Comparison of ENCODE assay signal across 24 mouse cellular contexts in the genomic region with DNA sequence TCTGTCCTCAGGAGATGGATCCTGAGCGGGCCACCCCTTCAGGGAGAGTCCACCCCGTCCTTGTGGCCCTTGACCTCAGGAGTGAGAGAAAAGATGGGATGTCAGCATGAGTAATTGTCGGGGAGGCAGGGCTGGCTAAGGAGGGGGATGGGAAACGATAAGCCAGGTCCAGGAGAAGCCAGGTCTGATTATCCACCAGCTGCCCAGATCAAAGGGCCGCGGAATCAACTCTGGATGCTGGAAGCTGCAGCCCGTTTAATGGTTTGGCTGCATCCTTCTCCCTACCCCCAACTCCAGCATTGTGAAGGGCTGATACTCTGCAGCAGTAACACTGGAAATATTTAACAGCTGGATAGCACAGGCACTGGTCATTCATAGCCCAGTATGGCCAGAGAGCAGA. TPM values are rescaled to one million over a fixed set of nuclear protein-coding genes. Genes with fewer than 3 reads are reported as not detected.
A peak's percentile ranks its signal among the peaks of the same experiment; 100 is the strongest.
DNase-seq lines count a peak whose midpoint lies in the region; ATAC-seq lines count a peak whose summit lies in the region.
"Had no signal": no experiment of that assay in that cellular context is flagged by ENCODE, and none has a peak within 500 bp of the region (broad histone marks: within the 10 kb centered on the region; RNA-seq: fewer than 3 reads in every experiment).

No protein-coding gene starts in this region.

- H3K36me3 ChIP-seq in forebrain, embryonic 10.5 days (replicated peaks) = no peaks in the 10 kb centered on the region
- no peaks in the 10 kb centered on the region for H3K36me3 ChIP-seq in forebrain, embryonic 16.5 days (ENCODE audit: control insufficient read depth, insufficient read depth)
- H3K36me3 ChIP-seq in liver, embryonic 11.5 days (ENCODE audit: control insufficient read depth, insufficient read depth, low read length) = no peaks in the 10 kb centered on the region
- H3K36me3 ChIP-seq in embryonic facial prominence, embryonic 11.5 days (replicated peaks; ENCODE audit: control insufficient read depth, insufficient read depth, low read depth, low read length) = no peaks in the 10 kb centered on the region
- H3K36me3 ChIP-seq: embryonic facial prominence, embryonic 15.5 days; forebrain, embryonic 15.5 days; G1E; heart, embryonic 15.5 days; hindbrain, embryonic 13.5 days had no signal

- no peak for ATAC-seq in forebrain, embryonic 16.5 days
- no peak for ATAC-seq in liver, embryonic 11.5 days (replicated peaks; ENCODE audit: low FRiP score)
- ATAC-seq in embryonic facial prominence, embryonic 11.5 days (replicated peaks; ENCODE audit: insufficient number of reproducible peaks, low FRiP score, low TSS enrichment, low read depth) = no peak
- ATAC-seq: CD4-positive, CD25-positive, alpha-beta regulatory T cell, adult 4 months; forebrain, embryonic 15.5 days; hindbrain, postnatal 0 days; intestine, postnatal 0 days had no signal

- peaks cover 55% of the 10 kb centered on the region for H3K4me1 ChIP-seq in forebrain, embryonic 10.5 days
- H3K4me1 ChIP-seq in forebrain, embryonic 16.5 days (replicated peaks; ENCODE audit: control insufficient read depth, insufficient read depth, low read length) = peaks cover 25% of the 10 kb centered on the region
- peaks cover 6% of the 10 kb centered on the region; the same call in 1 of the 2 replicates for H3K4me1 ChIP-seq in liver, embryonic 11.5 days (replicated peaks; ENCODE audit: control insufficient read depth, insufficient read depth, low read length)
- no peaks in the 10 kb centered on the region; the same call in none of the 2 replicates for H3K4me1 ChIP-seq in embryonic facial prominence, embryonic 11.5 days (ENCODE audit: control insufficient read depth, insufficient read depth, low read length)

- H3K4me2 ChIP-seq in forebrain, embryonic 16.5 days (ENCODE audit: low read length) = no peak overlapping the region
- no peak overlapping the region for H3K4me2 ChIP-seq in liver, embryonic 11.5 days
- H3K4me2 ChIP-seq in embryonic facial prominence, embryonic 11.5 days (ENCODE audit: low read depth, low read length) = no peak overlapping the region
- H3K4me2 ChIP-seq: embryonic facial prominence, embryonic 15.5 days; forebrain, embryonic 15.5 days; heart, embryonic 15.5 days; hindbrain, embryonic 13.5 days had no signal

- H3K4me3 ChIP-seq in forebrain, embryonic 10.5 days = no peak overlapping the region
- H3K4me3 ChIP-seq in forebrain, embryonic 16.5 days (replicated peaks; ENCODE audit: low read length) = no peak overlapping the region
- H3K4me3 ChIP-seq in liver, embryonic 11.5 days (ENCODE audit: low read depth, low read length) = no peak overlapping the region
- H3K4me3 ChIP-seq in embryonic facial prominence, embryonic 11.5 days (ENCODE audit: low read depth, low read length) = no peak overlapping the region
- H3K4me3 ChIP-seq: embryonic facial prominence, embryonic 15.5 days; erythroblast, embryonic 14.5 days; forebrain, embryonic 15.5 days; heart, embryonic 15.5 days; hindbrain, embryonic 13.5 days had no signal

- no peak overlapping the region for H3K9ac ChIP-seq in forebrain, embryonic 16.5 days (replicated peaks; ENCODE audit: low read depth, low read length)
- no peak overlapping the region for H3K9ac ChIP-seq in liver, embryonic 11.5 days (ENCODE audit: low read depth, low read length)
- no peak overlapping the region for H3K9ac ChIP-seq in embryonic facial prominence, embryonic 11.5 days (replicated peaks; ENCODE audit: low read length)
- H3K9ac ChIP-seq: embryonic facial prominence, embryonic 15.5 days; forebrain, embryonic 15.5 days; heart, embryonic 15.5 days; hindbrain, embryonic 13.5 days had no signal

- DNase-seq in forebrain, embryonic 10.5 days (ENCODE audit: extremely low spot score, low spot score) = peak; percentile 14
- peak; percentile 28 for DNase-seq in liver, embryonic 11.5 days (ENCODE audit: low spot score)
- no peak for DNase-seq in liver
- peak; percentile 57 for DNase-seq in embryo, embryonic 10.5 days (ENCODE audit: low spot score)
- DNase-seq in embryonic facial prominence, embryonic 11.5 days (ENCODE audit: low spot score) = peak; percentile 41
- no peak for DNase-seq in lung, postnatal 10 days
- no peak for DNase-seq in thymus, postnatal 10 days (ENCODE audit: low spot score in 2 of 2)
- DNase-seq: adrenal gland, postnatal 10 days; B cell, adult 2 months; cerebellum, adult 11-12 months; cerebellum, adult 9-10 months; cerebellum, postnatal 36 days; gastrocnemius, postnatal 14 days; heart, postnatal 14 days had no signal

- no peaks in the 10 kb centered on the region for H3K9me3 ChIP-seq in forebrain, embryonic 10.5 days
- H3K9me3 ChIP-seq in forebrain, embryonic 16.5 days (ENCODE audit: control insufficient read depth, low read length) = no peaks in the 10 kb centered on the region
- H3K9me3 ChIP-seq in liver, embryonic 11.5 days (ENCODE audit: control insufficient read depth, low read length) = no peaks in the 10 kb centered on the region
- H3K9me3 ChIP-seq in embryonic facial prominence, embryonic 11.5 days (replicated peaks; ENCODE audit: control insufficient read depth, low read length) = no peaks in the 10 kb centered on the region
- H3K9me3 ChIP-seq: embryonic facial prominence, embryonic 15.5 days; forebrain, embryonic 15.5 days; heart, embryonic 15.5 days; hindbrain, embryonic 13.5 days had no signal

- H3K27me3 ChIP-seq in forebrain, embryonic 10.5 days (ENCODE audit: poor library complexity, severe bottlenecking) = peaks cover 99% of the 10 kb centered on the region
- peaks cover 42% of the 10 kb centered on the region for H3K27me3 ChIP-seq in forebrain, embryonic 16.5 days (replicated peaks; ENCODE audit: control insufficient read depth, insufficient read depth, low read length)
- peaks cover 99% of the 10 kb centered on the region for H3K27me3 ChIP-seq in liver, embryonic 11.5 days (replicated peaks; ENCODE audit: control insufficient read depth, insufficient read depth, low read length)
- peaks cover 29% of the 10 kb centered on the region for H3K27me3 ChIP-seq in embryonic facial prominence, embryonic 11.5 days (ENCODE audit: control insufficient read depth, insufficient read depth, low read length)

- WGBS in forebrain, embryonic 10.5 days = 27% methylated on average over 7 of the region's 7 CpGs
- 29% methylated on average over 7 of the region's 7 CpGs for WGBS in forebrain, embryonic 16.5 days
- WGBS in liver, embryonic 11.5 days = 26% methylated on average over 7 of the region's 7 CpGs
- WGBS in embryonic facial prominence, embryonic 11.5 days = 16% methylated on average over 7 of the region's 7 CpGs

- no peak overlapping the region for H3K27ac ChIP-seq in forebrain, embryonic 10.5 days
- H3K27ac ChIP-seq in forebrain, embryonic 16.5 days (ENCODE audit: low read length) = no peak overlapping the region
- no peak overlapping the region for H3K27ac ChIP-seq in liver, embryonic 11.5 days (ENCODE audit: low read depth, low read length)
- H3K27ac ChIP-seq in embryonic facial prominence, embryonic 11.5 days (replicated peaks; ENCODE audit: low read depth, low read length) = no peak overlapping the region
- H3K27ac ChIP-seq: embryonic facial prominence, embryonic 15.5 days; forebrain, embryonic 15.5 days; heart, embryonic 15.5 days; hindbrain, embryonic 13.5 days; hindbrain, postnatal 0 days had no signal

RNA-seq across cellular contexts. Expression of gene Prrt4, which starts 5.0 kb away (rescaled TPM):
- polyA plus RNA-seq in forebrain, embryonic 10.5 days (2016; fragmentation: Nextera tagmentation; extraction: Ambion mirVana) = 1.3 and 1.8 TPM in 2 replicates
- polyA plus RNA-seq in forebrain, embryonic 16.5 days (2015; fragmentation: Nextera tagmentation; extraction: Ambion mirVana) = 4.6 and 6.1 TPM in 2 replicates
- polyA plus RNA-seq in liver, embryonic 11.5 days (2014; fragmentation: Nextera tagmentation; extraction: Ambion mirVana) = 0.34 and 0.55 TPM in 2 replicates
- polyA plus RNA-seq in embryonic facial prominence, embryonic 11.5 days (2014; fragmentation: Nextera tagmentation; extraction: Ambion mirVana) = 1.3 and 1.5 TPM in 2 replicates
- polyA plus RNA-seq: G1E had no signal

RNA-seq across cellular contexts. Expression of gene Rbm28, which starts 9.6 kb away (rescaled TPM):
- 53.8 and 58.1 TPM in 2 replicates for polyA plus RNA-seq in forebrain, embryonic 10.5 days (2016; fragmentation: Nextera tagmentation; extraction: Ambion mirVana)
- 40.0 and 49.6 TPM in 2 replicates for polyA plus RNA-seq in forebrain, embryonic 16.5 days (2015; fragmentation: Nextera tagmentation; extraction: Ambion mirVana)
- 48.4 and 54.6 TPM in 2 replicates for polyA plus RNA-seq in liver, embryonic 11.5 days (2014; fragmentation: Nextera tagmentation; extraction: Ambion mirVana)
- polyA plus RNA-seq in embryonic facial prominence, embryonic 11.5 days (2014; fragmentation: Nextera tagmentation; extraction: Ambion mirVana) = 60.7 and 64.8 TPM in 2 replicates

RNA-seq across cellular contexts. Expression of gene Impdh1, which starts 41.8 kb away (rescaled TPM):
- polyA plus RNA-seq in forebrain, embryonic 10.5 days (2016; fragmentation: Nextera tagmentation; extraction: Ambion mirVana) = 39.6 and 39.7 TPM in 2 replicates
- 63.3 and 74.5 TPM in 2 replicates for polyA plus RNA-seq in forebrain, embryonic 16.5 days (2015; fragmentation: Nextera tagmentation; extraction: Ambion mirVana)
- 26.5 and 26.7 TPM in 2 replicates for polyA plus RNA-seq in liver, embryonic 11.5 days (2014; fragmentation: Nextera tagmentation; extraction: Ambion mirVana)
- polyA plus RNA-seq in embryonic facial prominence, embryonic 11.5 days (2014; fragmentation: Nextera tagmentation; extraction: Ambion mirVana) = 28.1 and 31.7 TPM in 2 replicates

Comparison
In these comparisons a context has a peak if more than half of its experiments do, and no peak if none do; other contexts are left out.
1. DNase-seq: peak in forebrain, embryonic 10.5 days (single experiment), liver, embryonic 11.5 days (single experiment), embryo, embryonic 10.5 days (single experiment) and embryonic facial prominence, embryonic 11.5 days (single experiment); none in liver (single experiment), lung, postnatal 10 days (single experiment) and thymus, postnatal 10 days (0 of 2).